Mouse (Mus musculus): Measurements from ENCODE around the gene Dus3l.

DNA sequence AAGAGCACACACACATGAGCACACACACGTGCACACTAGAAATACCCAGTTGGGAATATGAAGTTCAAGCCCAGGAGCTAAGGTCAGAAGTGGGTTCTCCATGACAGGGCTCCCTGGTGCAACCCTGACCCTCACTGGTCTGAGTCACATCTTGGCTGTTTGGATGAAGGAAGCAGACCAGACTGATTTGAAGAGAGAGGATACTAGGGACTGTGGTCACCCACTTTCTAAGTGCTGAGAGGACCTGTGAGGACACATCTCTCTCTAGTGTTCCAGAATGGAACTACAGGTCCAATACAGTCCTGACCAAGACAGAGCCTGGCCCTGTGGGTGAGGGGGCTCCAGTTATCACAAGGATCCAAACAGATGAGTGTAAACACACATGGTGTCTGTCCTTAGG is 41.2 kb downstream of the Dus3l start:
- TF ChIP-seq POLR2A (IDR thresholded peaks at IDR 0.05; ENCODE audit: low read depth, low read length) (no peak), CTCF (IDR thresholded peaks at IDR 0.05; ENCODE audit: extremely low read depth, insufficient read length, insufficient replicate concordance, low read depth, low read length) (no peak)
